Mouse (Mus musculus): ENCODE data around the gene Sema4a.

The Sema4a gene

DNA sequence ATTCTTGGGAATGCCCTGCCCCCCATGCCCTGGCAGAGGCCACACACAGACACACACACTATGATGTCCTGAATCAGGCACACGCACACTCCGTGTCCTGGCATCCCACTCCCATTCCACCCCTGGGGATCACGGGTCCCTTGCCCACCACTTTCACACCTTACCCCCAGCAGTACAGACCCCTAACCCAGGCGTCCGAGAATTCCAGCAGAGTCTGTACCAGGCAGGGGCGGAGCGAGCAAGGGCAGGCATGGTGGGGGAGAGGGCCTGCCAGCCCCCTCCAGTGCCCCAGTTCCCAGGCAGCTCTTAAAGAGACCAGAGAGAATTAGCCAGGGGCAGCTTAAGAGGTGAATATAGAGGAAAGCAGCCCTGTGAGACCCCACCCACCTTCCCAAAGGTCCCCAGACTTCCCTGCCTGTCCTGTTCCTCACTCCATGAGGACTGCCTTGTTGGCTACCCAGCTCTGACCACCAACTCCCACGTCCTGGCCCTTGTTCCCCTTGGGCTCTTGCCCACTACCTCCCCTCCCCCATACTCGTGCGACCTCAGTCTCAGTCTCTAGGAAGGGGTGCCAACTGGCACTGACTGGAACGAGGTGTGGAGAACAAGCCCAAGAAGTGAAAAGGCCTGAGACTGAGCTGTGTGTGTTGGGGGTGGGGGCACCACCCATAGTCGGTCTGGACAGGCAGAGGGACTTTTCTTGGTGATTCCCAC, at the start of gene Sema4a:
Gene Sema4a (minus strand): TSS at position 200 of the 714 bp plus-strand sequence.
- no peak for DNase-seq (ENCODE audit: low spot score)

DNA sequence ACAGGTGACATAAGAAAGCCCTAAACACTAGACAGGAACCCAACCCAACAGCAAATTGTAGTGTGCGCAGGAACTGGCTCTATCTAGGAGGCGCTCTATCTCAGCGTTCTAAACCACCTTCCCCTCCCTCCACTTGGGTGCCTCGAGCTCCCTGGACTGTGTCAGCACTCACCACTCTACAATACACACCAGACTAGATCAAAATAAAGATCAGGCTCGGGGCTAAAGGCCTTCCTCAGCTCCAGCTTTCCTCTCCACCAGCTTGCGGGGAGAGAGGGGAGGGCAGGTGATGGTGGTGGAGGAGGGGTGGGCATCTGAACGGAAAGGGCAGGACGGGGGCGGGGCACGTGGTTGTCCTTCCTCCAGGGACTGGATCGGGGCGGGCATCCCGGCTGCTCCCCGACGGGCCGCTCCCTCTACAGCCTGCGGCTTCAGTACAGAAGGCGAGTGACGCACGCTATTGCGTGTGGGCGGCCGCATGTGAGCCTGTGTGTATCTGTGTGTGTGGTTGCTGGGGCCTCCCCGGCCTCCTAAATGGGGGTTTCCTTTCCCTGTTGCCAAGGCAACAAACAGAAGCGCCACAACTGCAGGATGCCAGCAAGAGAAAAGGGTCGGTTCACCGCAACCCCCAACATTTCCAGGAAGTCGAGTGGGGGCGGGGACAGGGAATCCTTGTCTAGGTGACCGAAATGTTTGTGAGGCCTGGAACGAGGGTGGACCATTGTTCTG, 48.9 kb upstream of the Sema4a start, which contains the start of gene Lmna:
Gene Lmna (minus strand): TSS at position 265 of the 729 bp plus-strand sequence.
- DNase-seq (ENCODE audit: low spot score): peak; percentile 94

DNA sequence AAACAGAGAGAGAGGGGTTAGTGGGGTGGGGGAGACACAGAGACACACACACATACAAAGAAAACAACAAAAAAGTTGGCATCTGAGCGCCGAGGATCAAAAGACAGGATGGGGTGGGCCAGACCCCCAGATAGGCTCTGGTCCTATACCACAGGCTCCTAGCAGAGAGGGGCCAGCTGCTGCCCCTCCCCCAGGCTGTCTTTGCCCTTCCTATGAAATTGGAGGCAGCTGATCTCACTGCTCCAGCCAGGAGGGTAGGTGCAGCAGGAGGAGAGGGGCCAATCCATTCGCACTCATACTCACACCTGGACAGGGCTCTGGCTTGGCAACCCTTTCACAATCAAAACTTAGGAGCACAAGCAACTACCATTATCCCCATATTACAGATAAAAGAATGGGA, 48.3 kb upstream of the Sema4a start:
- no peak for DNase-seq (ENCODE audit: low spot score)

GRCm38 (mm10) chr3:88505765-88506164, 44.8 kb upstream of the Sema4a start:
- no peak for DNase-seq (ENCODE audit: low spot score)

- DNase-seq (ENCODE audit: low spot score): no peak
Measured at GRCm38 (mm10) chr3:88505081-88505480, 44.1 kb upstream of the Sema4a start.

- DNase-seq (ENCODE audit: low spot score): no peak
Measured at GRCm38 (mm10) chr3:88503881-88504746, 43.1 kb upstream of the Sema4a start.

DNA sequence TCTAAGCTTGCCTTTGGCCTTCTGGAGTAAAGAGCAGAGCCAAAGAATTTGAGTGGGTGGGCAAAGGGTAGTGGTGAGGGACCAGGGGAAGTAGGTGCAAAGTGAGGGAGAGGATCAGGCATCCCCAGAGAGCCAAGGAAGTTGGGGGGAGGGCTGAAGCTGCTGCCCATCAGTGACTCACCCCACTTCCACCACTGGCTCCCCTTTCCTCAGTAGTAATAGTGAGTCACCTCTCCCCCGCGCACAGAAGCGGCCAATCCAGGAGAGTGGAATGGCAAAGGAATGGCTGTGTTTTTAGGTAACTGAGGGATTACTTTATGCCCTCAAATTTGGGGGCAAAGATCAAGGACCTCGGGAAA, 42.5 kb upstream of the Sema4a start:
- no peak for DNase-seq (ENCODE audit: low spot score)

DNA sequence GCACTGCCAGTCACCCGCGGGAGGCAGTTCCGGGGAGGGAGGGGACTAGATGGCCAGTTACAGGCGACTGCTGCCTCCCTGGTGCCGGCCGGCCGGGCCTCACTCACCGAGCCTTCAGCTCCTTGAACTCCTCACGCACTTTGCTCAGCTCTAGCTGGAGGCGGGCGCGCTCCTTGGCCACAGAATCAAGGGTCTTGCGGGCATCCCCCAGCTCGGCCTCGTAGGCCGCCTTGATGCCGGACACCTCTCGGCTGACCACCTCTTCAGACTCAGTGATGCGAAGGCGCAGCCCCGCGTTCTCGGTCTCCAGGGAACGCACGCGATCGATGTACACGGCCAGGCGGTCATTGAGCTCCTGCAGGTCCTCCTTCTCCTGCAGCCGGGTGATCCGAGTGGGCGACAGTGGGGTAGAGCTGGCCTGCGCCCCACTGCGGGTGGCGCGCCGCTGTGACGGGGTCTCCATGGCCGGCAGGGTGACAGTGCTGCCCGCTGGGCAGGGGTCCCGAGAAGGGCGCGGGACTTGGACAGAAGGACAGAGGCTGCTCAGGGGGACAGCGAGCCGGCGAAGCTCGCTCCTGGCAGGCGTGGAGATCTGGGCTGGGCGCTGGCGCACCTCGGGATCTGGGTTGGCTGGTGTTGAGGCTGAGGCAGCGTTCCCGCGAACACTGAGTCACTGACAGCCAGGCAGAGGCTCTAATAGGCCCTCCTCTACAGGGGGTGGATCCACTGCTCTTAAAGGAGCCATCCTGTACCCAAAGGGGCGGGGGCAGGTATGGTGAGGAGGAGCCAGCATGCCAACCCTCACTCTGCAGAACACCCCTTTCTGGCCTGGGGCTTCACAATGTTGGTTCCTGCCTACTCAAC, 41.9 kb upstream of the Sema4a start:
- peak; percentile 79 for DNase-seq (ENCODE audit: low spot score)

GRCm38 (mm10) chr3:88502031-88502571, 41.1 kb upstream of the Sema4a start:
- no peak for DNase-seq (ENCODE audit: low spot score)

GRCm38 (mm10) chr3:88501366-88502030, 40.5 kb upstream of the Sema4a start:
- DNase-seq (ENCODE audit: low spot score): no peak

DNA sequence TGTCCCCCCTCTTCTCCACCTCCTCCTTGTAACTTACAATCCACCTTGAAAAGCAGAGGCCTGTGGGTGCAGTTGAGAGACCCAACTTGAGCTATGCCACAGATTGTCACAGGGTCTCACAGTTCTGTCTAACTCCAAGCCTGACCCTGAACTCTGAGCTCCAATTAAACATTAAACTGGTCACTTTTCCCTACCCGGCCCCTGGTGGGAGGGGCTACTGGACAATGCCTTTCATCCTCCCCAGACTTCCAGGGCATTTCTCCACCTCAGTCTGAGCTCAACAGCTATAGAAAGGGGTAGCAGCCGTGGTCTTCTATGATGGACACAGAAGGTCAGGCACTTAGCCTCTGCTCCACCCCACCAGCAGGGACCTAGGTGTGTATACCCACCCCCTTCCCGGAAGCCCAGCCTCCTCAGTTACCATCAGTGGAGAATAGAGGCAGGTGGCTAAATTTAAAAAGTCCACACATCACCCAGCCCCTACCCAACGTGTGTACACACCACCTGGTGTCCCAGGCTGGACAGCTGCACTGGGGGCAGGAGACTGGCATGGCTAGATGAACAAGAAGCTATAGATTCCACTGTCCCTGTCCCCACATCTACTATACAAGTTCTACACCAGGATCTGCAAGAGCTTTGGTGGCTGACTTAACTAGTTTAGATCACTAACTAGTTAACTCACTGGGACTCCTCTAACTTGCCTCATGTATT, 39.8 kb upstream of the Sema4a start:
- DNase-seq (ENCODE audit: low spot score): no peak

GRCm38 (mm10) chr3:88500087-88500486, 39.1 kb upstream of the Sema4a start:
- no peak for DNase-seq (ENCODE audit: low spot score)

DNA sequence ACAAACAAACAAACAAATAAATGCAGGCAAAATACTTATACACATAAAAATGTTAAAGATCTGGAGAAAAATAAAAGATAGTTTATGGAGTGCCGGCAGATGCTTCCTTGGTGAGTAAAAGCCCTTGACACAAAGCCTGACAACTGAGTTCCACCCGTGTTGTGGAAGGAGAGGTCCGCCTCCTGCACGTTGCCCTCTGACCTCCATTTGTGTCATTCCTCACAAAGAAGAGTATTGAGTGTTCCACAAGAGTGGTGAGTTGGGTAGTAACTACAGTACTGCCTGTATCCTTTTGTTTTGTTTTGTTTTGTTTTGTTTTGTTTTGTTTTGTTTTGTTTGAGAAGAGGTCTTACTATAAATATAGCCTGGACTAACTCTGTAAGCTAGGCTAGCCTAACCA, 38.6 kb upstream of the Sema4a start:
- DNase-seq (ENCODE audit: low spot score): no peak

DNA sequence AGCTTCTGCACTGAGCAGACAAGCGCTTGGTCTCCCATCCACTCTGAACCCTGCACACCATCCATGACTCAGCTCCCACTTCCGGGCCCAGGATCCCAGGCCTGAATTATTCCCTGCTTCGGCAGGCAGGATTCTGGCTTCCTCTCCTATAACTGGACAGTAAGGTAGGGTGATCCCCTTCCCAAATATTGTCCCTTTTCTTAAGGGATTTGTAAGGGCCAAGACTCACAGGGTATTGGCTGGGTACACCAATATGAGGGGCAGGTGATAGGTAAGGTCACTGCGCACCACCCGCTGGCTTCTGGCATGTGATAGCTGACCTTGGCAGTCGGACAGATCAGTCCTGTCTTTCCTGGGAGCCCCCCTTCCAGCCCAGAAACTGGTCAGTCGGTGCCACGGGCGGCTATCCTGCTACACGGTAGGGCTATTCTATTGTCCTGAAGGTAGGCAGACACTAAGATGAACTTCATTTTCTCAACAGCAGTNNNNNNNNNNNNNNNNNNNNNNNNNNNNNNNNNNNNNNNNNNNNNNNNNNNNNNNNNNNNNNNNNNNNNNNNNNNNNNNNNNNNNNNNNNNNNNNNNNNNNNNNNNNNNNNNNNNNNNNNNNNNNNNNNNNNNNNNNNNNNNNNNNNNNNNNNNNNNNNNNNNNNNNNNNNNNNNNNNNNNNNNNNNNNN, 34.9 kb upstream of the Sema4a start:
- no peak for DNase-seq (ENCODE audit: low spot score)

GRCm38 (mm10) chr3:88494836-88495628, 34.0 kb upstream of the Sema4a start:
- DNase-seq (ENCODE audit: low spot score): no peak

DNA sequence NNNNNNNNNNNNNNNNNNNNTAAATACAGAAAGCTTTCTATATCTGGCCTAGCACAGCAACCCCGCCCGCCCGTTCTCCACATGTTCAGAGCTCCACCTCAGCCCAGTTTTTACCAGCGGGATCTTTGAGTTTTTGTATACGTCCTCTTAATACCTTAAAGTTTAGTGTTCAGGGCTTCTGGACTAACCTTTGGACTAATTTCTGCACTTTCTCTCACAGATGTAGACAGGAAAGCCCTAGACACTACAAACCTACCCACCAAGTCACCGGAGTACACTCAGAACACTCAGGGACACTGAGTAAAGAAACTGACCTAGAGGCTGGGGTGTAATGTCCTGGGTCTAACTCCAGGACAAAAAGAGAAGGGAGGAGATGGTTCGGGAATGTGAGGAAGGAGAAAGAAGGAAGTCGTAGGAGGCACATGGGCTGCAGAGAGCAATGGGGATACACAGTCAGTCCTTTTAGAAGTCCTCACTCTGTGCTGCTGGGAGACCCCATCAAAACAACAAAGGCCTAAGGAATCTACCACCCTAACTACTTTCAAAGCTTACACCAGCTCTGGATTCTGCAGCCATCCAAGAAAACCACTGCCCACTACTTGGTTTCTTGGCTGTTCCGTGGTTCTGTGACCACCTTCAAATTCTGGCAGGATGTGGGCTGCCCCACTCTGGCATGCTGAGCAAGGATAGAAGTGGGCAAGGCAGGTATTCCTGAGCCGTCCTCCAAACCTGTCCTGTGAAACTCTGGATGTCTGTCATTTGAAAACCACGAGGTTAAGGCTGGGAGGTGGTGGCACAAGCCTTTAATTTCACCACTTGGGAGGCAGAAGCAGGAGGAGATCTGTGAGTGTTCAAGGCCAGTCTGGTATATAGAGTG, 33.0 kb upstream of the Sema4a start:
- no peak for DNase-seq (ENCODE audit: low spot score)

DNA sequence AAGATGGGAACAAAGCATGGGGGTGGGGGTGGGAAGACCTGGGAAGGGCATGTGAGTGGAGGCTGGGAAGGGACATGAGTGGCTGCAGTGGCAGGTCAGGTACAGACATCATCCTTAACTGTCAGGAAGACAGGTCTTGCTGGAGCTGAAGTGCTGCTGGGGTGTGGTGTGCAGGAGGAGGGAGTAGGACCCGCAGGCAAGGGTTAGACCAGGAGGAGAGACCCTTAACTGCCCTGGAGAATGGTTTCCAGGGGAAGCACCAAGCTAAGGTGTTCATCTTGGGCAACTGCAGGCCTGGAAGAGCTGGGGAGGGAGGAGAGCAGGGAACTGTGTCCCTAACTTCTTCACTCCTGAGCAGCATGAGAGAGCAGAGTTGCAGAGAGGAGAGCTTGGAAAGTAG, 26.4 kb upstream of the Sema4a start:
- no peak for DNase-seq (ENCODE audit: low spot score)

- DNase-seq (ENCODE audit: low spot score): no peak
Measured at GRCm38 (mm10) chr3:88486887-88487286, 25.9 kb upstream of the Sema4a start.

Measured in embryo, embryonic 10.5 days (tissue).